Mouse (Mus musculus) olfactory bulb, adult 2 months (tissue): ENCODE data around the gene Gm49392.
"Not testable (repeated sequence)": the region's sequence is repeated elsewhere in the genome, so short reads cannot be mapped to it uniquely, and the experiment has no call there.

Experiments
- CTCF ChIP-seq: fragments of 200-500 bp; IDR thresholded peaks from 2 replicates; pipeline ENCODE4 v1.5.1; 2012; ENCODE audit warnings: low read depth, mild to moderate bottlenecking, low read length, moderate library complexity; ENCODE audit not compliant: insufficient read depth
- POLR2A ChIP-seq: fragments of 200-500 bp; IDR thresholded peaks from 2 replicates; pipeline ENCODE4 v1.6.1; 2012; ENCODE audit warnings: mild to moderate bottlenecking, low read depth, low read length, moderate library complexity; ENCODE audit not compliant: insufficient read depth

DNA sequence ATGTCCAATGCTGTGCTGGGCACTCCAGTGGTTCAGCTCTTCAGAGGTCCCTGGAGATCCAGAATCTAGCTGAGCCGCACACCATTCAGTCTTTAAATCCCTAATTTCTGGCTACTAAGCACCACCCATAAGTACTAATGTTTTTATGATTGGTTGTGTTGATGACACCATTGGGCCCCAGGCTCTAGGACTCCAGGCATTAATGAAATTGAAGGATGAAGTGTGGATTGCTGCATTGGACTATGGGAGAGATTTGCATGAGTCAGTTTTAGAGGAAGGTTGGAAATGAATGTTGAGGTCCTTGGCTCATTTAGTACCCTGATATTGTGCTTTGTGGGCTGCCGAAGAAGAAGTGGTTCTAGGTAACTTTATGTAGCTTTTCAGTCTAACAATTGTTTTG is 8.1 kb upstream of the Gm49392 start, which contains the start of gene Tpbpb:
- TF ChIP-seq POLR2A, CTCF: not testable (repeated sequence)
